Mouse (Mus musculus) heart, embryonic 10.5 days (tissue): ENCODE results near the gene Gm49673. TPM values are rescaled to one million over a fixed set of nuclear protein-coding genes. Genes with fewer than 3 reads are reported as not detected.
"Not testable (repeated sequence)": the region's sequence is repeated elsewhere in the genome, so short reads cannot be mapped to it uniquely, and the experiment has no call there.

Experiments used
- DNase-seq: peaks from one replicate; pipeline ENCODE4 v3.0.0-alpha.2; 2017; ENCODE audit warnings: low spot score
- H3K27ac ChIP-seq: fragments of 300-500 bp; sonication (generic); 2 replicates; pipeline ENCODE4 v1.5.1; 2016; ENCODE audit warnings: mild to moderate bottlenecking
- H3K27me3 ChIP-seq: fragments of 300-500 bp; sonication (generic); 2 replicates; pipeline ENCODE4 v1.6.1; 2016; ENCODE audit warnings: mild to moderate bottlenecking; ENCODE audit not compliant: poor library complexity, insufficient read depth, severe bottlenecking
- H3K36me3 ChIP-seq: fragments of 300-500 bp; sonication (generic); 2 replicates; pipeline ENCODE4 v1.6.1; 2016; ENCODE audit warnings: mild to moderate bottlenecking, moderate library complexity
- H3K4me1 ChIP-seq: fragments of 300-500 bp; sonication (generic); 2 replicates; pipeline ENCODE4 v1.6.1; 2016; ENCODE audit warnings: mild to moderate bottlenecking
- H3K4me3 ChIP-seq: fragments of 300-500 bp; sonication (generic); 2 replicates; pipeline ENCODE4 v1.5.1; 2016; ENCODE audit warnings: mild to moderate bottlenecking, moderate library complexity
- H3K9me3 ChIP-seq: fragments of 300-500 bp; sonication (generic); 2 replicates; pipeline ENCODE4 v1.6.1; 2016; ENCODE audit warnings: mild to moderate bottlenecking, moderate library complexity
- WGBS: fragments of 180-500 bp; shearing (Covaris S2); methylation state at CpG from one replicate; pipeline ENCODE4 v1.1.7; 2016; 5-methylcytosine and 5-hydroxymethylcytosine counted together
- polyA plus RNA-seq: library from polyadenylated mRNA; unstranded; fragments of >200 nt; fragmentation: Nextera tagmentation; extraction: Ambion mirVana; gene quantifications from 2 replicates; pipeline ENCODE4 v1.2.1, GENCODE M21; 2016

Gm49673 gene
- polyA plus RNA-seq, 1 experiment from 2014 or later, result 0.10 TPM

DNA sequence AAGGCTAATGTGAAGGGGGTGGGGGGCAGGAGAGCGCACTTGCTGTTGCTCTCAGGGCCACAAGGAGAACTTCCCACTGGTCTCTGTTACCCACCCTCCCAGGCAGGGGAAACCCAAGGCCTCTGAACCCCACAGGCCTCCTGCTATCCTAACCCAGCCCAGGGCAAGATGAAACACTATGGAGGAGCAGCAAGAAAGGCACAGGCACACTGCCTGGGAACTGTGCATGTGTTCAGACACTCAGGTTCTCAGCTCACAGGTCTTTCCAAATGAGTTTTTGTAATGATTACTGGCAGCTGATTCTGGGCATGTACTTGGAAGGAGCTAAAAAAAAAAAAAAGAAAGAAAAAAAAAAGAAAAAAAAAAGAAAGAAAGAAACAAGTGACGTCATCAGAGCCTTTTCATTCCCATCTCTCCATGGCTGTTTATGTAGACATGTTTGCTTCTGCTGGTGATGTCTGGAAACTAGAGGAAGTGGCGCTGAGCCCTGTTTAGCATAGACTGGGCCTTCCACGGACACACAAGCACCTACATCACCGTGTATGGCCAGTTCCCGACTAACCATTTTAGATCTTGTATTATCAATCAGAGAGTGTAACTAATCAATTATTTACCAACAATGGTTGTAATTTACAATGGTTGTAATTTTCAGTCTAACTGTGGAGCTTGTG lies 91.5 kb downstream of the Gm49673 start:
- not testable (repeated sequence) for H3K4me3 ChIP-seq, H3K27ac ChIP-seq, H3K4me1 ChIP-seq, H3K9me3 ChIP-seq, DNase-seq, H3K27me3 ChIP-seq, H3K36me3 ChIP-seq
- 77% methylated on average over 5 of the region's 6 CpGs for WGBS

DNA sequence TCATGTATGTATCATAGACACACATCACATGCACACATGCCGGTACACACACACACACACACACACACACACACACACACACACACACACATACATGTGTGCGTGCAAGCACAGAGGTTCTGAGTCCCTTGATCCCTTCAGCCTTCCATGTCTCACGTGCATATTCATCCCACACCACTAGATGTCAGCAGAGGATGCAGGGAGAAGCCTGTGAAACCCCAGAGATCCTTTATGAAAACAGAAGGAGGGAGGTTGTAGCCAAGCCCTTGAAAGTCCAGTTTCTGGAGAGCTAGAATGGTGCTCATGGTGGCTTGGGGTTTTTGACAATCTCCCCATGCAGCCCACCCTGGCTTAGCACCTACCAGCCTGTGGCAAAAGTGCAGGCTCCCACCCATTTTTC lies 96.3 kb downstream of the Gm49673 start:
- not testable (repeated sequence) for H3K9me3 ChIP-seq, H3K27me3 ChIP-seq, H3K27ac ChIP-seq, H3K4me3 ChIP-seq, H3K36me3 ChIP-seq, H3K4me1 ChIP-seq
- peak; percentile 17 for DNase-seq
- 34% methylated on average over 3 of the region's 3 CpGs for WGBS

DNA sequence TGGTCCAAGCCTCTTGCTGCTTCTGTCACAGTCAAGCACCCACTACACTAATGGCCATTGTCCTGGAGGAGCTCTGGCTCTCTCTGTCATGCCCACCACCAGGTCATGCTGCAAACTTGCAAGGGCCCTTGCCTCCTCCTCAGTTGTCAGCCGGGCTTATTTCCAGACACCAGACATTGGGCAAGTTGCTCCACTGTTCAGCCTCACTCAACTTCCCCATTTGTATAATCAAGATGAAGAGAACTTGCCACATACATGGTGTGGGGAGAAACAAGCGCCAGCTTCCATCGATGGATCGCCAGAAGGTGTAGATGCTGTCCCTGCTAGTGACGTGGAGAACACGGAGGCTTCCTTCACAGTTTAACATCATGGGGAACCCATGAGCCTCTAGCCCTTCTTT lies 97.4 kb downstream of the Gm49673 start:
- 87% methylated on average over 5 of the region's 6 CpGs for WGBS
- not testable (repeated sequence) for DNase-seq, H3K27ac ChIP-seq, H3K4me1 ChIP-seq, H3K4me3 ChIP-seq, H3K27me3 ChIP-seq, H3K36me3 ChIP-seq, H3K9me3 ChIP-seq

DNA sequence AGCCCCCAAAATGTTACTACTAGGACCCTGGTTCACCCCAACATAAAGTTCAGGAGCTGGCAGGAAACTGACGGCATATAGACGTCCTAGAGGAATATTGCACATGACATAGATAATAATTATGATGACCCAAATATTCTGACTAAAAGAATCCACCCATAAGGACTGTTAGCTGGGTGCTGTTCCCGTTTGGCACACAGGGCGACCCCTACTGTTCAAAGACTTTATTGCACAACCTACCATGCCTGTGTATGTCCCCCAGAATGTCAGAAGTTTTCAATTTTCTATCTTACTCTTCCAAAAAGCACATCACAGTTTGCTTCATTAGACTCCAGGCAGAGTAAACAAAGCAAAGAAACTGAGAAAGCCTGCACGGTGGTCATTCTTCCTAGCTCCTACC lies 101.4 kb downstream of the Gm49673 start:
- WGBS, result 5% methylated on average over 2 of the region's 5 CpGs
- H3K27ac ChIP-seq, H3K4me1 ChIP-seq, H3K9me3 ChIP-seq, H3K4me3 ChIP-seq, H3K36me3 ChIP-seq, H3K27me3 ChIP-seq, DNase-seq: not testable (repeated sequence)

DNA sequence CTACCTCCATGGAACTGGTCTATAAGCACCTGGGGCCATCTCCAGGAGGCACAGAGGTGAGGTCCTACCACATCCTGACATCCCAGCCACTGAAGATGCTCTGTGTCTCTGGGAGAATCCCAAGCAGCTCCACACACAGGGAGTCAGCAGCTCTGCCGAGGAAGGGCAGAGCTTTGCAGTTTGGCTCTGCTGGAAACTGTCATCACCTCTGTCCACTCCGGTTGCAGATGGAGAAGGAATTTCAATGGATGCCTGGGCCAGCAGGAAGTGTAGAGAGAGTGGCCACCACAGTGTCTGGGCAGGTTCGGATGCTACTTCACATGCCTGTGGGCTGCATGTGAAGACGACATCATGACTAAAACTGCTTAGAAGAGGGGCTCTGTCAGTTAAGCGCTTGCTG lies 106.4 kb downstream of the Gm49673 start:
- not testable (repeated sequence) for H3K4me1 ChIP-seq, H3K9me3 ChIP-seq, H3K4me3 ChIP-seq, H3K27ac ChIP-seq, H3K27me3 ChIP-seq, H3K36me3 ChIP-seq, DNase-seq
- no CpG with 5 or more reads among the region's 5 CpGs for WGBS

DNA sequence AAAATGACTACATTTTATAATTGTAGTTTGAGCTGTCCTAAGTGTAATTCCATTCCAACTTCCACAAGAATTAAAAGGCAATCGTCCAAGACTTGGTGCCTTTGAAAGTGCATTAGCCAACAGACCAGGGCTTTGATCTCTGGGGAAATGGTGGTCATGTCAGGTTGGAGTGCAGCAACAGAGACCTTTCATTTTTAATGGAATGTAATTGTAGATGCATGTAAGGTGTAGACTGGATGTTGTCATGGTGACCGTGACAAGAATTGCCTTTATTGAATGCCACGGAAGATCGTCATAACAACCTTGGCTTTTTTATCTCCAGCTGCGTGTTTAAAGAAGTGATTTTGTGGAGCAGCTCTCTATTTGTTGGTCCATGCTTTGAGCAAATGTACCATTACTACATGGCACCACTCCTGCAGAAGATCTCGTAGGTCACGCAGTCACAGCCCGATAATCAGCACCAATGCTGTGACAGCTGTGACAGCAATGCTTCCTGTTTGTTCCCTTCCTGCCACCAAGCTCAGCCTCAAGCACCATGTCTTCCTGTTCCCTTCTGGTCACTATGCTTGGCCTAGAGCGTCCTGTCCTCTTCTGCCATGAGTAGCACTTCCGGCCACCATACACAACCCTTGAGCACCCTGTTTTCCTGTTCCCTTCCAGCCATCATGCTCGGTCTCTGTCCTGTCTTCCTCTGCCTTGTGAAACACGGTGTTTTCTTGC lies 107.5 kb downstream of the Gm49673 start:
- H3K36me3 ChIP-seq, H3K27me3 ChIP-seq, H3K27ac ChIP-seq, H3K4me1 ChIP-seq, H3K4me3 ChIP-seq, DNase-seq, H3K9me3 ChIP-seq: not testable (repeated sequence)
- no CpG with 5 or more reads among the region's 12 CpGs for WGBS

DNA sequence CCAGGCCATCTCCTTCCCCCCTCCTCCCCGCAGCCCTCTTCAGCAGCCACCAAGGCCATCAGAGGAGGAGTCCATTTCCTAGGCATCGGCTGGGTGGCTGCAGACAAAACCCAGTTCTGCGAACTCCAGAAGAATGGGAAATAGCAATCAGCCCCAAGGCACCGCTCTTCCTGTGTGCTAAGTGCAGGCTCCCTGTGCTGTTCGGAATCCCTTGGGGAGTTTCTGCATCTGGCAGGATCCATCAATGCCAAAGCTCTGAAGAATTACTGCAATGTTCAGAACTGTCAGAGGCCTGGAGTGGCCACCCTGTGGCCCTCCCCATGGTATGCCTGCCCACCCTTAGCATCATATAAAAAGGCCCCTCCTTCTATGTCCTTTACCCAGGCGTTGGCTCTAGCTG lies 110.6 kb downstream of the Gm49673 start:
- H3K36me3 ChIP-seq, H3K9me3 ChIP-seq, H3K27me3 ChIP-seq, H3K27ac ChIP-seq, H3K4me3 ChIP-seq, H3K4me1 ChIP-seq, DNase-seq: not testable (repeated sequence)
- WGBS, result 49% methylated on average over 5 of the region's 6 CpGs

Other genes with a start within 250 kb of the Gm49673 start
- gene Tagap, start 221.8 kb downstream of the Gm49673 start, polyA plus RNA-seq, result 0.11 and 0.35 TPM in 2 replicates
- gene Rsph3a, start 202.2 kb downstream of the Gm49673 start, polyA plus RNA-seq, result 47.9 and 56.7 TPM in 2 replicates
- gene Rnaset2a, start 309 bp upstream of the Gm49673 start, polyA plus RNA-seq, result 25.0 and 30.2 TPM in 2 replicates
- 24.9 and 30.8 TPM in 2 replicates for gene Fgfr1op, start 17.7 kb upstream of the Gm49673 start, polyA plus RNA-seq
- not detected in 2 replicates for gene Ccr6, start 88.3 kb upstream of the Gm49673 start, polyA plus RNA-seq
- 96.2 and 144 TPM in 2 replicates for gene Mpc1, start 135.1 kb upstream of the Gm49673 start, polyA plus RNA-seq
- 79.4 and 85.3 TPM in 2 replicates for gene Sft2d1, start 163.3 kb upstream of the Gm49673 start, polyA plus RNA-seq
- gene Prr18, start 189.7 kb upstream of the Gm49673 start, polyA plus RNA-seq, result 0.07 and 0.11 TPM in 2 replicates
- 0.14 and 0.52 TPM in 2 replicates for gene T2, start 208.2 kb upstream of the Gm49673 start, polyA plus RNA-seq